Mouse (Mus musculus): ENCODE measurements around the gene Apc2. TPM values are rescaled to one million over a fixed set of nuclear protein-coding genes. Genes with fewer than 3 reads are reported as not detected.

Apc2 gene
- polyA plus RNA-seq, 1 experiment from 2014 or later: 234 TPM

DNA sequence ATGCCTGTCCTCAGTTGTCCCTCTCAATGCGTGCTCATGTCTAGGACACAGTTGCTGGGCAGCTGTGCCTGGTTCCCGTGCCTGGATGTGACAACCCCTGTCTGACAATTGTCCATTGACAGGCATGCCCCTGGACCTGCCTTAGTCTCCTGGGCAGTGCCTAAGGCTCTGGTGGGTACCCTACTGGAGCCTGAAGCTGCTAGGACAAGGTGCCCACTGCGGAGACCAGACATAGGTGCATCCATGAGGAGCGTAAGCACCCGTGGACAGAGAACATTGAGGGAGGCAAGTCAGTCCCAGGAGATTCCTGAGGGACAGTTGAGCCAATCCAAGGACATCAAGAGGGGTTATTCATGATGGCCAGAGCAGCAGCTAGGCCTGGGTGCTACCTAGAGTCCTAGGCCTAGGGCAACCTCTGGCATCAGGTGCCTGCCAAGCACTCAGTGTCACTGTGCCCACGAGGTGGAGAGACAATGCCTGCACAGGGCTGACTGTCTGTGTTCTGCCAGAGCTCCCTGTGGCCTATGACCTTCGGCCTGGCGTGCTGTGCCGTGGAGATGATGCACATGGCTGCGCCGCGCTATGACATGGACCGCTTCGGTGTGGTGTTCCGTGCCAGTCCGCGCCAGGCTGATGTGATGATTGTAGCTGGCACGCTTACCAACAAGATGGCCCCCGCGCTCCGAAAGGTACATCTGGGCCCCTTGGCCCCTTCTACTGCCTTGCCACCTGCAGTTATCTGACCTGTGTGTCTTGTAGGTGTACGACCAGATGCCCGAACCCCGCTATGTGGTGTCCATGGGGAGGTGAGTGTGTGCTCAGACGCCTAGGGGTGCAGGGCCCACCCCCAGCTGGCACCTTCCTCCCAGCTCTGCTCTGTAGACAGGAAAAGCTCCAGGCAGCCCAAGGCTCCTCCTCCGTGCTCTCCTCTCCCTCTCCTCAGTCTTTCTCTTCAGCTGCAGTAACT is 41.2 kb upstream of the Apc2 start:
- 94% methylated on average over 26 of the region's 26 CpGs for WGBS
- Histone ChIP-seq H3K4me2 (ENCODE audit: low read length) (no peak overlapping the region), H3K4me1 (replicated peaks; ENCODE audit: control insufficient read depth, insufficient read depth, low read length) (peaks cover 13% of the 10 kb centered on the region), H3K4me3 (replicated peaks; ENCODE audit: low read length) (no peak overlapping the region), H3K27me3 (replicated peaks; ENCODE audit: control insufficient read depth, insufficient read depth, low read length) (no peaks in the 10 kb centered on the region), H3K27ac (ENCODE audit: low read length) (no peak overlapping the region), H3K9ac (replicated peaks; ENCODE audit: low read depth, low read length) (no peak overlapping the region), H3K9me3 (ENCODE audit: control insufficient read depth, low read length) (no peaks in the 10 kb centered on the region), H3K36me3 (ENCODE audit: control insufficient read depth, insufficient read depth) (peaks cover 15% of the 10 kb centered on the region)
- ATAC-seq: no peak

DNA sequence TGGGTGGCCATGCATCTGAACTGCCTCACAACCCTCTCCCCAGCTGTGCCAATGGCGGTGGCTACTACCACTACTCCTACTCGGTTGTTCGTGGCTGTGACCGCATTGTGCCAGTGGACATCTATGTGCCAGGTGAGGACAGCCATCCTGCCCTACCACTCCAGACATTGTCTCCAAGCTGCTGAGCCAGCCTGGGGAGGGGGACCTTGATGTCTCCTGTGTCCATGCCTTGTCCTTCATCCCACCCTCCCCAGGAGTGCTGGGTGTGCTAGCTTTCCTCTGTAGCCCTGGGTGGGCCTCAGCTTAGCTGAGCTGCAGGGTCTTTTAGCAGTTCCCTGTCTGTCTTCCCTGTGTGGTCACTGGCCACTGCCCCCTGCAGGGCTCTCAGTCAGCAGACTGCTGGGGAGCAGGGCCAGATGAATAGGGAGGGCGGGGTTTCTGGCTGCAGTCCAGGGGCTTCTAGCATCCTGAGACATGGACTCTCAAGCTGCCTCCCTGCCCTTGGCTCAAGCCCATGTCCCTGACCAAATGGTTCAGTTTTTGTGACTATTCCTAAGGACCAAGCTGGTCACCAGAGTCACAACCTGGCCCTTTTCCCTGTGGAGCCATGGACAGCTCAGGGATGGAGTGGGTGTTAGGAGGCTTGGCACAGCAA is 39.8 kb upstream of the Apc2 start:
- 80% methylated on average over 5 of the region's 5 CpGs for WGBS
- peaks cover 15% of the 10 kb centered on the region for H3K4me1 ChIP-seq (replicated peaks; ENCODE audit: control insufficient read depth, insufficient read depth, low read length)
- no peak overlapping the region for H3K27ac ChIP-seq (ENCODE audit: low read length)
- no peak overlapping the region for H3K4me2 ChIP-seq (ENCODE audit: low read length)
- no peak overlapping the region for H3K4me3 ChIP-seq (replicated peaks; ENCODE audit: low read length)
- ATAC-seq: no peak
- H3K9me3 ChIP-seq (ENCODE audit: control insufficient read depth, low read length): no peaks in the 10 kb centered on the region
- peaks cover 15% of the 10 kb centered on the region for H3K36me3 ChIP-seq (ENCODE audit: control insufficient read depth, insufficient read depth)
- no peak overlapping the region for H3K9ac ChIP-seq (replicated peaks; ENCODE audit: low read depth, low read length)
- no peaks in the 10 kb centered on the region for H3K27me3 ChIP-seq (replicated peaks; ENCODE audit: control insufficient read depth, insufficient read depth, low read length)

DNA sequence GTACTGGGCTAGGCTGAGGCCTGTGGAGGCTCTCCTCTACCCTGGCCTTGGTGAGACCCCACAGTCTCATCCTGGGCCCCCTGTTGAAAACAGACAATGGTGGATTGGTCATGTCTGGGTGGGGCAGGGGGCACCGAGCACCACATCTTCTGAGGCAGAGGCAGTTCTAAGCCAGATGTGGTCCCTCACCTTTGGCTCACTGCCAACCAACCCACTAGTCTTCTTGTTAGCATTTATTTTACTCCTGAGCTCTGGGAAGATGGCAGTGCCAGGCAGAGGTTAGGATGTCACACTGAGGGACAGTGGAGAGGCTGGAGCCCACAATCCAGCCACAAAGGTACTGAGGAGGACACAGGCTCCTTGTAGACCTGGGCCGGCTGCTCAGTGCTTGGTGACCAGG is 37.8 kb upstream of the Apc2 start:
- no peak for ATAC-seq
- Histone ChIP-seq H3K27ac (ENCODE audit: low read length) (no peak overlapping the region), H3K27me3 (replicated peaks; ENCODE audit: control insufficient read depth, insufficient read depth, low read length) (no peaks in the 10 kb centered on the region), H3K9ac (replicated peaks; ENCODE audit: low read depth, low read length) (no peak overlapping the region), H3K36me3 (ENCODE audit: control insufficient read depth, insufficient read depth) (peaks cover 15% of the 10 kb centered on the region), H3K4me2 (ENCODE audit: low read length) (no peak overlapping the region), H3K4me3 (replicated peaks; ENCODE audit: low read length) (no peak overlapping the region), H3K9me3 (ENCODE audit: control insufficient read depth, low read length) (no peaks in the 10 kb centered on the region), H3K4me1 (replicated peaks; ENCODE audit: control insufficient read depth, insufficient read depth, low read length) (peaks cover 24% of the 10 kb centered on the region)
- WGBS: 77% methylated on average over 2 of the region's 2 CpGs

- H3K27me3 ChIP-seq (replicated peaks; ENCODE audit: control insufficient read depth, insufficient read depth, low read length): no peaks in the 10 kb centered on the region
- no peak overlapping the region for H3K4me2 ChIP-seq (ENCODE audit: low read length)
- H3K36me3 ChIP-seq (ENCODE audit: control insufficient read depth, insufficient read depth): peaks cover 15% of the 10 kb centered on the region
- H3K27ac ChIP-seq (ENCODE audit: low read length): no peak overlapping the region
- no peak overlapping the region for H3K9ac ChIP-seq (replicated peaks; ENCODE audit: low read depth, low read length)
- no peaks in the 10 kb centered on the region for H3K9me3 ChIP-seq (ENCODE audit: control insufficient read depth, low read length)
- H3K4me3 ChIP-seq (replicated peaks; ENCODE audit: low read length): no peak overlapping the region
- 94% methylated on average over 14 of the region's 14 CpGs for WGBS
- H3K4me1 ChIP-seq (replicated peaks; ENCODE audit: control insufficient read depth, insufficient read depth, low read length): peaks cover 24% of the 10 kb centered on the region
- ATAC-seq: no peak
Measured at GRCm38 (mm10) chr10:80258752-80259462, 36.9 kb upstream of the Apc2 start.

DNA sequence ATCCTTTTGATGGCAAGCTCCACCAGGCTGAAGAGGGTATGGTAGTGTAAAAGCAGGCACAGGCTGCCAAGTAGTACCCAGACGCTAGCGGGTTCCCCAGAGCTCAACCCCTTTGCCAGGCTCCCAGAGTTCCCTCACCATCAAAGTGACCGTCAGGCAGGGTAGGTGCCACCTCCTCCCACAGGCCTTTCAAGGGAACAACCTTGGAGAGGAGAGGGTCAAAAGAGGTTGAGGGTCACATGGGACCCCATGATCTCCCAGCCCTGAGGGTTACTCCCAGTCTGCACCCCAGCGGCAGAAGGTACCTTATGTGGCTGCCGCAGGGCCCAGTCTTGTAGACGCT is 36.3 kb upstream of the Apc2 start:
- peaks cover 26% of the 10 kb centered on the region for H3K4me1 ChIP-seq (replicated peaks; ENCODE audit: control insufficient read depth, insufficient read depth, low read length)
- peaks cover 15% of the 10 kb centered on the region for H3K36me3 ChIP-seq (ENCODE audit: control insufficient read depth, insufficient read depth)
- H3K27ac ChIP-seq (ENCODE audit: low read length): no peak overlapping the region
- H3K9ac ChIP-seq (replicated peaks; ENCODE audit: low read depth, low read length): no peak overlapping the region
- no peaks in the 10 kb centered on the region for H3K9me3 ChIP-seq (ENCODE audit: control insufficient read depth, low read length)
- 80% methylated on average over 6 of the region's 6 CpGs for WGBS
- no peaks in the 10 kb centered on the region for H3K27me3 ChIP-seq (replicated peaks; ENCODE audit: control insufficient read depth, insufficient read depth, low read length)
- no peak overlapping the region for H3K4me3 ChIP-seq (replicated peaks; ENCODE audit: low read length)
- ATAC-seq: no peak
- peak overlapping the region; percentile 88; the same call in 1 of the 2 replicates for H3K4me2 ChIP-seq (ENCODE audit: low read length)

- Histone ChIP-seq H3K4me1 (replicated peaks; ENCODE audit: control insufficient read depth, insufficient read depth, low read length) (peaks cover 26% of the 10 kb centered on the region), H3K9ac (replicated peaks; ENCODE audit: low read depth, low read length) (peak overlapping the region; percentile 72), H3K27me3 (replicated peaks; ENCODE audit: control insufficient read depth, insufficient read depth, low read length) (no peaks in the 10 kb centered on the region), H3K27ac (ENCODE audit: low read length) (peak overlapping the region; percentile 89), H3K4me2 (ENCODE audit: low read length) (peak overlapping the region; percentile 88), H3K36me3 (ENCODE audit: control insufficient read depth, insufficient read depth) (peaks cover 13% of the 10 kb centered on the region), H3K4me3 (replicated peaks; ENCODE audit: low read length) (peak overlapping the region; percentile 56), H3K9me3 (ENCODE audit: control insufficient read depth, low read length) (no peaks in the 10 kb centered on the region)
- WGBS: 3% methylated on average over 19 of the region's 19 CpGs
- ATAC-seq: no peak
Measured at GRCm38 (mm10) chr10:80259861-80260641, 35.7 kb upstream of the Apc2 start.

DNA sequence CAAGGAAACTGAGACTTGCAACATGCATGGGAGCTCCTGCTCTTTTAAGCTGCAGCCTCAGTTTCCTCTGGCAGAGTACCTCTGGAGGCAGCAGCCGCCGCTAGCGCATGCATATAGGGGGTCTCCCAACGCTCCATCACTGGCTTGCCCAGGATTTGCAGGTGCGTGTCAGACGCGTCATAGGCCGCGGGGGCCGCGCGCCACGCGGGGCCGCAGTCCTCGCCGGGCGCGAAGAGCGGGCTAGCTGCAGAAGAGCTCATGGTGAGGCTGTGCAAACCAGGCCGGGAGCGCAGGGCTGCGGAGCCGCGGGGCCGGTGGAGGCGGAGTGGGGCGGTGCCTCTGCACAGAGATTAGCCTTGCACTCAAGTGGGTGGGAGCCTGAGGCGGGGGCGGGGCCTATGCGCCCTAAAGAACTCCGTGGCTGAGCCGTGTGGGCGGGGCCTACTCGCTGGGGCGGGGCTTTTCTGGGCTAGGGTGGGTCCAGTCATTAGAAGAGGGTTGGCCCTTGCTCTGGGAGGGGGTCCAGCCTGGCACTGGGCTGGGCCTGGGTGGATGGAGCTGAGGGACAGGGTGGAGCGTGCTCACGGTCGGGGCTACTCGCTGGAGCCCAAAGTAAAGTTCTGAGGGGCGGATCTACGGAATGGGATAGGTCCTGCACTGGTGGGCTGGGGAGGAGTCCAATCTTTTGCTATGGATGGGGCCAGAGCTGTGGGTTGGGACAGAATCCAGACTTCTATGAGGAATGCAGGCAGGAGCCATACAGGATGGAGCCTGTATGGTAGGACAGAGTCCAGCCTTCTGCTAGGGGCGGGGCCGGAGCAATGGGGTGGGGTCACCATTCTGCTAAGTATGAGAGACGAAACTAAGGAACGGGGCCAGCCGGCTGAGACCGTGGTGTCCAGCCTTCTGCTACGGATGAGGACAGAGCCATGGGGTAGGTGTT is 34.9 kb upstream of the Apc2 start, which contains the start of the genes Gamt and Dazap1:
Gamt (minus strand) TSS at position 371 of the 943 bp plus-strand sequence.
Dazap1 (plus strand) TSS at position 845 of the 943 bp plus-strand sequence.
- Histone ChIP-seq H3K4me1 (replicated peaks; ENCODE audit: control insufficient read depth, insufficient read depth, low read length) (peaks cover 31% of the 10 kb centered on the region), H3K9ac (replicated peaks; ENCODE audit: low read depth, low read length) (peak within 1 kb of the TSS; percentile 72), H3K4me2 (ENCODE audit: low read length) (peak within 1 kb of the TSS; percentile 88), H3K9me3 (ENCODE audit: control insufficient read depth, low read length) (no peaks in the 10 kb centered on the region), H3K27me3 (replicated peaks; ENCODE audit: control insufficient read depth, insufficient read depth, low read length) (no peaks in the 10 kb centered on the region), H3K4me3 (replicated peaks; ENCODE audit: low read length) (peak within 1 kb of the TSS; percentile 56), H3K36me3 (ENCODE audit: control insufficient read depth, insufficient read depth) (peaks cover 6% of the 10 kb centered on the region), H3K27ac (ENCODE audit: low read length) (peak within 1 kb of the TSS; percentile 89)
- peak; percentile 81 for ATAC-seq
- under 1% methylated on average over 49 of the region's 49 CpGs for WGBS

DNA sequence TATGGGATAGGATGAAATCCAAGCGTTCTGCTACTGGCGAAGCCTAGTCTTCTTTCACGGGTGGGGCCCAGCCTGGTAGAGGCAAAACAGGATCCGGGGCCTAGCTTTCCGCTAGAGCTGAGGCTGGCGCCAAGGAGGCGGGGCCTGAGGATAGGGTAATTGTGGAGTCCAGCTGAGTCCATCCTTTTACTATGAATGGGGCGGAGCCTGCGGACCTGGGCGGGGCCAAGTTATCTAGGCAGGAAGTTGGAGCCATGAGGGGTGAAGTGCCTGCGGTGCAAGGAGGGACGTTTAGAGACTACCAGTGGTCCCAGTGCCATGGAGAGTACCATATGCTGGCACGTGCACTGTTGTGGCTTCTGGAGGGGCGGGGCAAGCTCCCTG is 34.2 kb upstream of the Apc2 start:
- peak overlapping the region; percentile 88 for H3K4me2 ChIP-seq (ENCODE audit: low read length)
- H3K27me3 ChIP-seq (replicated peaks; ENCODE audit: control insufficient read depth, insufficient read depth, low read length): no peaks in the 10 kb centered on the region
- peak; percentile 31 for ATAC-seq
- no peaks in the 10 kb centered on the region for H3K9me3 ChIP-seq (ENCODE audit: control insufficient read depth, low read length)
- H3K9ac ChIP-seq (replicated peaks; ENCODE audit: low read depth, low read length): peak overlapping the region; percentile 72
- H3K36me3 ChIP-seq (ENCODE audit: control insufficient read depth, insufficient read depth): peaks cover 3% of the 10 kb centered on the region; the same call in 1 of the 2 replicates
- peak overlapping the region; percentile 89 for H3K27ac ChIP-seq (ENCODE audit: low read length)
- peak overlapping the region; percentile 56 for H3K4me3 ChIP-seq (replicated peaks; ENCODE audit: low read length)
- peaks cover 37% of the 10 kb centered on the region for H3K4me1 ChIP-seq (replicated peaks; ENCODE audit: control insufficient read depth, insufficient read depth, low read length)
- WGBS: 0% methylated on average over 14 of the region's 14 CpGs

Measured in forebrain, embryonic 16.5 days (tissue).